Mouse (Mus musculus) ES-E14 (cell line): ENCODE measurements around the gene Lrrc51. TPM values are rescaled to one million over a fixed set of nuclear protein-coding genes. Genes with fewer than 3 reads are reported as not detected.

Source experiments
- DNase-seq: peaks from one replicate; pipeline ENCODE4 v3.0.0-alpha.2; 2013; ENCODE audit warnings: low read depth, low spot score
- H3K27ac ChIP-seq: 2 replicates; pipeline ENCODE4 v1.5.1; 2012; ENCODE audit warnings: low read depth, mild to moderate bottlenecking, low read length, moderate library complexity, mixed read lengths; ENCODE audit not compliant: poor library complexity, insufficient read depth, severe bottlenecking
- H3K36me3 ChIP-seq: 2 replicates; pipeline ENCODE4 v1.6.1; 2012; ENCODE audit warnings: mild to moderate bottlenecking, low read length, moderate library complexity, mixed read lengths; ENCODE audit not compliant: control insufficient read depth, poor library complexity, insufficient read depth, severe bottlenecking
- H3K4me1 ChIP-seq, 2 experiments: fragments of 150-350 bp in 1 of 2; sonication (generic) in 1 of 2; 2 replicates each; pipeline ENCODE4 v1.6.1; 2012; ENCODE audit warnings: low read length in 2 of 2, mild to moderate bottlenecking in 1 of 2, mixed read lengths in 1 of 2; ENCODE audit not compliant: control insufficient read depth in 2 of 2, insufficient read depth in 2 of 2, poor library complexity in 1 of 2
- H3K4me3 ChIP-seq, 2 experiments: fragments of 150-350 bp in 1 of 2; sonication (generic) in 1 of 2; 2 replicates each; pipeline ENCODE4 v1.5.1; 2012; ENCODE audit warnings: low read length in 2 of 2, low read depth in 1 of 2, mild to moderate bottlenecking in 1 of 2, mixed read lengths in 1 of 2; ENCODE audit not compliant: insufficient read depth in 1 of 2, poor library complexity in 1 of 2, severe bottlenecking in 1 of 2
- H3K9ac ChIP-seq: 2 replicates; pipeline ENCODE4 v1.6.1; 2012; ENCODE audit warnings: low read depth, mild to moderate bottlenecking, low read length, mixed read lengths; ENCODE audit not compliant: poor library complexity, insufficient read depth, severe bottlenecking
- H3K9me3 ChIP-seq: fragments of 150-350 bp; sonication (generic); 2 replicates; pipeline ENCODE4 v1.6.1; 2012; ENCODE audit warnings: low read depth, mild to moderate bottlenecking, low read length; ENCODE audit not compliant: control insufficient read depth, insufficient read depth
- CHD2 ChIP-seq: IDR thresholded peaks from 2 replicates; pipeline ENCODE4 v1.6.1; 2014; ENCODE audit warnings: mild to moderate bottlenecking, low read depth, low read length, inconsistent platforms
- HCFC1 ChIP-seq: IDR thresholded peaks from 2 replicates; pipeline ENCODE4 v1.6.1; 2012; ENCODE audit warnings: low read length, inconsistent platforms, borderline replicate concordance; ENCODE audit not compliant: insufficient read depth
- MAFK ChIP-seq: IDR thresholded peaks from 2 replicates; pipeline ENCODE4 v1.6.1; 2014; ENCODE audit warnings: mild to moderate bottlenecking, low read depth, low read length, inconsistent platforms; ENCODE audit not compliant: insufficient read depth
- ZC3H11A ChIP-seq: IDR thresholded peaks from 2 replicates; pipeline ENCODE4 v1.6.1; 2012; ENCODE audit warnings: low read depth, mild to moderate bottlenecking, inconsistent platforms, low read length, borderline replicate concordance
- ZNF384 ChIP-seq: IDR thresholded peaks from 2 replicates; pipeline ENCODE4 v1.6.1; 2012; ENCODE audit warnings: low read depth, low read length, inconsistent platforms
- in situ Hi-C, 2 experiments: fragments of 600-800 bp; cut with MboI; formaldehyde crosslinking; loops; one replicate each; pipeline ENCODE4 v1.15.1; 2025; ENCODE audit warnings: low sequenced_read_pairs in 2 of 2, inconsistent platforms in 1 of 2; ENCODE audit not compliant: unreplicated experiment in 2 of 2
- total RNA-seq: library from RNA; depleted of rRNA; stranded (reverse); fragments of 300-350 nt; gene quantifications from 2 replicates; pipeline ENCODE4 v1.2.3, GENCODE M21; 2012

Lrrc51 gene
- total RNA-seq, 1 experiment = 2.6 TPM

- DNase-seq = no peak
- Histone ChIP-seq H3K36me3 (peaks cover 34% of the 10 kb centered on the region), H3K4me3 (no peak overlapping the region), H3K27ac (no peak overlapping the region), H3K9ac (no peak overlapping the region; the same call in 1 of the 2 replicates), H3K4me1 (peaks cover 6 to 12% of the 10 kb centered on the region in 2 experiments; a peak in 3 of 4 replicates), H3K9me3 (no peaks in the 10 kb centered on the region)
- in situ Hi-C loops = no loop called here
- TF ChIP-seq ZC3H11A = no peak
- TF ChIP-seq ZNF384 = no peak
- no peak for TF ChIP-seq CHD2
- TF ChIP-seq HCFC1 = no peak
- no peak for TF ChIP-seq MAFK
Measured at GRCm38 (mm10) chr7:101908367-101908766, 25.3 kb downstream of the Lrrc51 start.

- peak overlapping the region; percentile 83 to 86 for H3K4me3 ChIP-seq
- H3K4me1 ChIP-seq = peaks cover 6 to 12% of the 10 kb centered on the region in 2 experiments; a peak in 3 of 4 replicates
- no peak overlapping the region for H3K27ac ChIP-seq
- TF ChIP-seq ZNF384 = no peak
- no peak for TF ChIP-seq ZC3H11A
- TF ChIP-seq HCFC1 = no peak
- no peak for TF ChIP-seq CHD2
- no peak for TF ChIP-seq MAFK
- no peaks in the 10 kb centered on the region for H3K9me3 ChIP-seq
- peak overlapping the region; percentile 98 for H3K9ac ChIP-seq
- DNase-seq = no peak
- in situ Hi-C loops = no loop called here
- H3K36me3 ChIP-seq = peaks cover 20% of the 10 kb centered on the region
Measured at GRCm38 (mm10) chr7:101906696-101907095, 27.0 kb downstream of the Lrrc51 start.

- H3K4me1 ChIP-seq = peaks cover 6 to 12% of the 10 kb centered on the region in 2 experiments; a peak in 3 of 4 replicates
- no peak for TF ChIP-seq CHD2
- TF ChIP-seq ZNF384 = no peak
- no peak for TF ChIP-seq MAFK
- TF ChIP-seq ZC3H11A = no peak
- no peak for DNase-seq
- peaks cover 18% of the 10 kb centered on the region for H3K36me3 ChIP-seq
- in situ Hi-C loops = no loop called here
- H3K9me3 ChIP-seq = no peaks in the 10 kb centered on the region
- H3K4me3 ChIP-seq = peak within 1 kb of the TSS; percentile 83 to 86
- H3K9ac ChIP-seq = peak within 1 kb of the TSS; percentile 98
- peak within 1 kb of the TSS; percentile 78 for H3K27ac ChIP-seq
Measured at GRCm38 (mm10) chr7:101906287-101906681, 27.4 kb downstream of the Lrrc51 start, which contains the start of gene Tomt. Gene Tomt (minus strand): TSS chr7:101906359.

- Histone ChIP-seq H3K4me1 (peaks cover 6 to 15% of the 10 kb centered on the region in 2 experiments; a peak in 3 of 4 replicates), H3K9me3 (no peaks in the 10 kb centered on the region), H3K9ac (peak within 1 kb of the TSS; percentile 98), H3K4me3 (peak within 1 kb of the TSS; percentile 83 to 86), H3K27ac (peak within 1 kb of the TSS; percentile 78), H3K36me3 (peaks cover 13% of the 10 kb centered on the region)
- TF ChIP-seq HCFC1 (peak; percentile 44; the same call in 1 of the 2 replicates), MAFK (no peak), ZNF384 (no peak), CHD2 (peak; percentile 64; the same call in 1 of the 2 replicates), ZC3H11A (no peak)
- in situ Hi-C loops = no loop called here
- DNase-seq = peak; percentile 99
Measured at GRCm38 (mm10) chr7:101905561-101906286, 28.0 kb downstream of the Lrrc51 start, which contains the start of gene Lamtor1. Gene Lamtor1 (plus strand): TSS chr7:101905904.
